Mouse (Mus musculus): ENCODE measurements around the gene B4galnt2. TPM values are rescaled to one million over a fixed set of nuclear protein-coding genes. Genes with fewer than 3 reads are reported as not detected.
"Not testable (repeated sequence)": the region's sequence is repeated elsewhere in the genome, so short reads cannot be mapped to it uniquely, and the experiment has no call there.

Gene B4galnt2
- polyA plus RNA-seq (2017; shearing (Covaris generic)): under 1 TPM in 1 of 2 experiments, not detected in 1; 0.25 TPM

GRCm38 (mm10) chr11:95914571-95914991, at the start of gene B4galnt2:
Gene B4galnt2 (minus strand): TSS chr11:95914891.
- no peak for ATAC-seq

GRCm38 (mm10) chr11:95963304-95963703, 48.6 kb upstream of the B4galnt2 start:
- ATAC-seq: no peak

GRCm38 (mm10) chr11:95959152-95959551, 44.5 kb upstream of the B4galnt2 start:
- ATAC-seq: no peak

GRCm38 (mm10) chr11:95958251-95958650, 43.6 kb upstream of the B4galnt2 start:
- ATAC-seq: no peak

GRCm38 (mm10) chr11:95957407-95957806, 42.7 kb upstream of the B4galnt2 start:
- ATAC-seq: no peak

- no peak for ATAC-seq
These were observed 38.6 kb upstream of the B4galnt2 start for GRCm38 (mm10) chr11:95953313-95953712.

GRCm38 (mm10) chr11:95945838-95946472, 31.3 kb upstream of the B4galnt2 start:
- no peak for ATAC-seq

- ATAC-seq: no peak
These were observed 25.3 kb upstream of the B4galnt2 start for GRCm38 (mm10) chr11:95939828-95940507.

- no peak for ATAC-seq
These were observed 21.7 kb upstream of the B4galnt2 start for GRCm38 (mm10) chr11:95936409-95936808.

- not testable (repeated sequence) for ATAC-seq
These were observed 17.5 kb upstream of the B4galnt2 start for GRCm38 (mm10) chr11:95932168-95932567.

GRCm38 (mm10) chr11:95926398-95926797, 11.7 kb upstream of the B4galnt2 start:
- ATAC-seq: no peak

GRCm38 (mm10) chr11:95925976-95926375, 11.3 kb upstream of the B4galnt2 start:
- ATAC-seq: no peak

GRCm38 (mm10) chr11:95924215-95924614, 9.5 kb upstream of the B4galnt2 start:
- ATAC-seq: no peak

GRCm38 (mm10) chr11:95923477-95923876, 8.8 kb upstream of the B4galnt2 start:
- not testable (repeated sequence) for ATAC-seq

GRCm38 (mm10) chr11:95921991-95922621, 7.4 kb upstream of the B4galnt2 start:
- no peak for ATAC-seq

- ATAC-seq: no peak
These were observed 1.7 kb upstream of the B4galnt2 start for GRCm38 (mm10) chr11:95916426-95916825.

- ATAC-seq: no peak
These were observed 467 bp upstream of the B4galnt2 start for GRCm38 (mm10) chr11:95915006-95915710.

GRCm38 (mm10) chr11:95913959-95914566, 628 bp downstream of the B4galnt2 start:
- no peak for ATAC-seq

- ATAC-seq: no peak
These were observed 3.1 kb downstream of the B4galnt2 start for GRCm38 (mm10) chr11:95911579-95911978.

- no peak for ATAC-seq
These were observed 6.7 kb downstream of the B4galnt2 start for GRCm38 (mm10) chr11:95907805-95908524.

GRCm38 (mm10) chr11:95904290-95904689, 10.4 kb downstream of the B4galnt2 start:
- ATAC-seq: no peak
